Mouse (Mus musculus): ENCODE measurements around the gene Jam3. TPM values are rescaled to one million over a fixed set of nuclear protein-coding genes. Genes with fewer than 3 reads are reported as not detected.

Jam3 gene
- 1 to 10 TPM in 1 of 2 experiments, under 1 TPM in 1; 0.34 to 1.5 TPM for polyA plus RNA-seq (2017; shearing (Covaris generic))

GRCm38 (mm10) chr9:27154763-27155530 lies at the start of gene Jam3:
TSS of gene Jam3 (minus strand) at chr9:27155421.

Other genes with a start within 250 kb of the Jam3 start
- gene Gm1110, start 232.3 kb downstream of the Jam3 start, polyA plus RNA-seq (2017; shearing (Covaris generic)) = under 1 TPM; 0.25 to 0.34 TPM
- gene Acad8, start 155.9 kb downstream of the Jam3 start, polyA plus RNA-seq (2017; shearing (Covaris generic)) = 10 to 100 TPM; 27.7 to 29.2 TPM
- gene Thyn1, start 155.7 kb downstream of the Jam3 start, polyA plus RNA-seq (2017; shearing (Covaris generic)) = 10 to 100 TPM; 74.3 to 82.8 TPM
- gene Vps26b, start 125.4 kb downstream of the Jam3 start, polyA plus RNA-seq (2017; shearing (Covaris generic)) = 10 to 100 TPM; 53.4 to 68.9 TPM
- gene Ncapd3, start 125.2 kb downstream of the Jam3 start, polyA plus RNA-seq (2017; shearing (Covaris generic)) = 10 to 100 TPM; 24.6 to 37.3 TPM
- 1 to 10 TPM; 3.2 to 7.4 TPM for gene Igsf9b, start 143.8 kb upstream of the Jam3 start, polyA plus RNA-seq (2017; shearing (Covaris generic))
- 1 to 10 TPM in 1 of 2 experiments, not detected in 1; 1.9 TPM for gene Spata19, start 241.4 kb upstream of the Jam3 start, polyA plus RNA-seq (2017; shearing (Covaris generic))

Measured in inflammation-experienced regulatory T-cells (primary cell).